Mouse (Mus musculus): Measurements from ENCODE around the gene Dcdc2a.

The Dcdc2a gene

GRCm38 (mm10) chr13:25178236-25179001 is 122.6 kb downstream of the Dcdc2a start:
- no peak for DNase-seq (ENCODE audit: low read depth, low spot score)

GRCm38 (mm10) chr13:25186436-25187325 is 130.9 kb downstream of the Dcdc2a start:
- DNase-seq (ENCODE audit: low read depth, low spot score), result no peak

GRCm38 (mm10) chr13:25187326-25187710 is 131.5 kb downstream of the Dcdc2a start:
- no peak for DNase-seq (ENCODE audit: low read depth, low spot score)

GRCm38 (mm10) chr13:25189419-25190144 is 133.8 kb downstream of the Dcdc2a start:
- no peak for DNase-seq (ENCODE audit: low read depth, low spot score)

- DNase-seq (ENCODE audit: low read depth, low spot score), result no peak
Measured at GRCm38 (mm10) chr13:25190218-25190617, 134.4 kb downstream of the Dcdc2a start.

GRCm38 (mm10) chr13:25195706-25196105 is 139.9 kb downstream of the Dcdc2a start:
- DNase-seq (ENCODE audit: low read depth, low spot score), result no peak

- DNase-seq (ENCODE audit: low read depth, low spot score), result no peak
Measured at GRCm38 (mm10) chr13:25199916-25200315, 144.1 kb downstream of the Dcdc2a start.

GRCm38 (mm10) chr13:25206950-25207349 is 151.1 kb downstream of the Dcdc2a start:
- no peak for DNase-seq (ENCODE audit: low read depth, low spot score)

GRCm38 (mm10) chr13:25218394-25218793 is 162.6 kb downstream of the Dcdc2a start:
- no peak for DNase-seq (ENCODE audit: low read depth, low spot score)

- DNase-seq (ENCODE audit: low read depth, low spot score), result no peak
Measured at GRCm38 (mm10) chr13:25220186-25220787, 164.5 kb downstream of the Dcdc2a start.

GRCm38 (mm10) chr13:25251893-25252292 is 196.1 kb downstream of the Dcdc2a start:
- no peak for DNase-seq (ENCODE audit: low read depth, low spot score)

- DNase-seq (ENCODE audit: low read depth, low spot score), result no peak
Measured at GRCm38 (mm10) chr13:25254478-25255263, 198.9 kb downstream of the Dcdc2a start.

GRCm38 (mm10) chr13:25257608-25258007 is 201.8 kb downstream of the Dcdc2a start:
- DNase-seq (ENCODE audit: low read depth, low spot score), result no peak

Measured in CD4-positive, CD25-positive, alpha-beta regulatory T cell, adult 2 months (primary cell).